Mouse (Mus musculus): ENCODE data around the gene Vopp1.

GRCm38 (mm10) chr6:57823461-57823860 is 1.5 kb downstream of the Vopp1 start:
- no peak for TF ChIP-seq CTCF (IDR thresholded peaks at IDR 0.05; ENCODE audit: control insufficient read depth, insufficient read depth, low read length)
- no peak for TF ChIP-seq POLR2A (IDR thresholded peaks at IDR 0.05; ENCODE audit: borderline replicate concordance, control insufficient read depth, low read depth, low read length)

All from bone marrow, adult 2 months (tissue).